Mouse (Mus musculus): Measurements from ENCODE around the gene Olfr641. TPM values are rescaled to one million over a fixed set of nuclear protein-coding genes. Genes with fewer than 3 reads are reported as not detected.

Gene Olfr641
- not detected in 2 replicates for polyA plus RNA-seq (2012; rRNA removed)

GRCm38 (mm10) chr7:104035145-104035544 is at the start of gene Olfr641:
TSS of gene Olfr641 (plus strand) at chr7:104035445.

GRCm38 (mm10) chr7:103998446-103998845 is 36.8 kb upstream of the Olfr641 start, which contains the start of gene Olfr638:
TSS of gene Olfr638 (plus strand) at chr7:103998746.

GRCm38 (mm10) chr7:104017203-104017602 is 18.0 kb upstream of the Olfr641 start, which contains the start of gene Olfr639:
TSS of gene Olfr639 (minus strand) at chr7:104017303.

GRCm38 (mm10) chr7:104025473-104025872 is 9.8 kb upstream of the Olfr641 start, which contains the start of gene Olfr640:
TSS of gene Olfr640 (minus strand) at chr7:104025573.

GRCm38 (mm10) chr7:104052566-104052965 is 17.3 kb downstream of the Olfr641 start, which contains the start of gene Olfr642:
TSS of gene Olfr642 (minus strand) at chr7:104052666.

GRCm38 (mm10) chr7:104061345-104061744 is 26.1 kb downstream of the Olfr641 start, which contains the start of gene 4930516K23Rik:
TSS of gene 4930516K23Rik (minus strand) at chr7:104061445.

GRCm38 (mm10) chr7:104071769-104072168 is 36.5 kb downstream of the Olfr641 start, which contains the start of gene Olfr644:
TSS of gene Olfr644 (minus strand) at chr7:104071869.

GRCm38 (mm10) chr7:104085365-104085764 is 50.1 kb downstream of the Olfr641 start, which contains the start of gene Olfr645:
TSS of gene Olfr645 (minus strand) at chr7:104085465.

Other genes starting within 250 kb of the Olfr641 start
- gene Olfr67, start 243.6 kb upstream of the Olfr641 start, polyA plus RNA-seq (2012; rRNA removed) = not detected in 2 replicates
- 36.7 and 60.5 TPM in 2 replicates for gene Hbb-bt, start 221.4 kb upstream of the Olfr641 start, polyA plus RNA-seq (2012; rRNA removed)
- gene Hbb-bs, start 207.3 kb upstream of the Olfr641 start, polyA plus RNA-seq (2012; rRNA removed) = 349 and 591 TPM in 2 replicates
- gene Hbb-bh2, start 194.9 kb upstream of the Olfr641 start, polyA plus RNA-seq (2012; rRNA removed) = not detected in 2 replicates
- gene Hbb-bh1, start 192.3 kb upstream of the Olfr641 start, polyA plus RNA-seq (2012; rRNA removed) = not detected in 2 replicates
- not detected in 2 replicates for gene Hbb-y, start 182.2 kb upstream of the Olfr641 start, polyA plus RNA-seq (2012; rRNA removed)
- not detected in 2 replicates for gene Olfr66, start 149.2 kb upstream of the Olfr641 start, polyA plus RNA-seq (2012; rRNA removed)
- not detected in 2 replicates for gene Olfr64, start 141.0 kb upstream of the Olfr641 start, polyA plus RNA-seq (2012; rRNA removed)
- not detected in 2 replicates for gene Olfr65, start 132.0 kb upstream of the Olfr641 start, polyA plus RNA-seq (2012; rRNA removed)
- not detected in 2 replicates for gene Olfr631, start 106.6 kb upstream of the Olfr641 start, polyA plus RNA-seq (2012; rRNA removed)
- not detected in 2 replicates for gene Olfr632, start 101.1 kb upstream of the Olfr641 start, polyA plus RNA-seq (2012; rRNA removed)
- not detected in 2 replicates for gene Olfr633, start 91.0 kb upstream of the Olfr641 start, polyA plus RNA-seq (2012; rRNA removed)
- not detected in 2 replicates for gene Olfr635, start 64.3 kb upstream of the Olfr641 start, polyA plus RNA-seq (2012; rRNA removed)
- not detected in 2 replicates for gene Olfr638, start 36.7 kb upstream of the Olfr641 start, polyA plus RNA-seq (2012; rRNA removed)
- gene Olfr639, start 18.1 kb upstream of the Olfr641 start, polyA plus RNA-seq (2012; rRNA removed) = not detected in 2 replicates
- not detected in 2 replicates for gene Olfr640, start 9.9 kb upstream of the Olfr641 start, polyA plus RNA-seq (2012; rRNA removed)
- gene Olfr642, start 17.2 kb downstream of the Olfr641 start, polyA plus RNA-seq (2012; rRNA removed) = not detected in 2 replicates
- not detected in 2 replicates for gene 4930516K23Rik, start 26.0 kb downstream of the Olfr641 start, polyA plus RNA-seq (2012; rRNA removed)
- not detected in 2 replicates for gene Olfr644, start 36.4 kb downstream of the Olfr641 start, polyA plus RNA-seq (2012; rRNA removed)
- gene Olfr645, start 50.0 kb downstream of the Olfr641 start, polyA plus RNA-seq (2012; rRNA removed) = not detected in 2 replicates
- not detected in 2 replicates for gene Olfr646, start 69.4 kb downstream of the Olfr641 start, polyA plus RNA-seq (2012; rRNA removed)
- not detected in 2 replicates for gene Ubqln5, start 94.4 kb downstream of the Olfr641 start, polyA plus RNA-seq (2012; rRNA removed)
- not detected in 2 replicates for gene Olfr643, start 102.0 kb downstream of the Olfr641 start, polyA plus RNA-seq (2012; rRNA removed)
- not detected in 2 replicates for gene Ubqln3, start 107.8 kb downstream of the Olfr641 start, polyA plus RNA-seq (2012; rRNA removed)
- not detected in 2 replicates for gene Ubqlnl, start 115.1 kb downstream of the Olfr641 start, polyA plus RNA-seq (2012; rRNA removed)
- not detected in 2 replicates for gene Olfm5, start 129.4 kb downstream of the Olfr641 start, polyA plus RNA-seq (2012; rRNA removed)
- gene Olfr648, start 147.9 kb downstream of the Olfr641 start, polyA plus RNA-seq (2012; rRNA removed) = 0.11 TPM in 1 of 2 replicates, not detected in the other
- gene Olfr649, start 160.5 kb downstream of the Olfr641 start, polyA plus RNA-seq (2012; rRNA removed) = not detected in 2 replicates
- 0.77 and 0.95 TPM in 2 replicates for gene Trim6, start 183.3 kb downstream of the Olfr641 start, polyA plus RNA-seq (2012; rRNA removed)
- 4.1 and 4.9 TPM in 2 replicates for gene Trim34a, start 209.0 kb downstream of the Olfr641 start, polyA plus RNA-seq (2012; rRNA removed)